Mouse (Mus musculus) testis, adult 2 months (tissue): ENCODE data around the gene Slc12a9. TPM values are rescaled to one million over a fixed set of nuclear protein-coding genes. Genes with fewer than 3 reads are reported as not detected.
A peak's percentile ranks its signal among the peaks of the same experiment; 100 is the strongest.

Source experiments
- H3K27ac ChIP-seq: fragments of 200-500 bp; 2 replicates; pipeline ENCODE4 v1.5.1; 2012; ENCODE audit warnings: low read depth, low read length; ENCODE audit not compliant: control insufficient read depth, insufficient read depth
- H3K27me3 ChIP-seq: fragments of 200-500 bp; 2 replicates; pipeline ENCODE4 v1.6.1; 2012; ENCODE audit warnings: mild to moderate bottlenecking, low read length, moderate library complexity; ENCODE audit not compliant: control insufficient read depth, insufficient read depth
- H3K36me3 ChIP-seq: fragments of 200-500 bp; 2 replicates; pipeline ENCODE4 v1.6.1; 2012; ENCODE audit warnings: mild to moderate bottlenecking, low read length; ENCODE audit not compliant: control insufficient read depth, insufficient read depth
- H3K4me1 ChIP-seq: fragments of 200-500 bp; 2 replicates; pipeline ENCODE4 v1.6.1; 2012; ENCODE audit warnings: low read length; ENCODE audit not compliant: control insufficient read depth, insufficient read depth
- H3K4me3 ChIP-seq: fragments of 200-500 bp; 2 replicates; pipeline ENCODE4 v1.5.1; 2012; ENCODE audit warnings: low read depth, mild to moderate bottlenecking, low read length, moderate library complexity, mixed read lengths; ENCODE audit not compliant: control insufficient read depth
- CTCF ChIP-seq: fragments of 200-500 bp; IDR thresholded peaks from 2 replicates; pipeline ENCODE4 v1.5.1; 2012; ENCODE audit warnings: low read depth, mild to moderate bottlenecking, inconsistent platforms, low read length, moderate library complexity; ENCODE audit not compliant: control insufficient read depth, insufficient read depth, insufficient replicate concordance
- POLR2A ChIP-seq: fragments of 200-500 bp; IDR thresholded peaks from 2 replicates; pipeline ENCODE4 v1.6.1; 2012; ENCODE audit warnings: low read depth, mild to moderate bottlenecking, inconsistent platforms, low read length, moderate library complexity; ENCODE audit not compliant: control insufficient read depth
- polyA plus RNA-seq: library from polyadenylated mRNA; depleted of rRNA; stranded (reverse); fragments of >200 nt; gene quantifications from 2 replicates; pipeline ENCODE4 v1.2.3, GENCODE M21; 2012

The Slc12a9 gene
- polyA plus RNA-seq, 1 experiment = 3.6 TPM

DNA sequence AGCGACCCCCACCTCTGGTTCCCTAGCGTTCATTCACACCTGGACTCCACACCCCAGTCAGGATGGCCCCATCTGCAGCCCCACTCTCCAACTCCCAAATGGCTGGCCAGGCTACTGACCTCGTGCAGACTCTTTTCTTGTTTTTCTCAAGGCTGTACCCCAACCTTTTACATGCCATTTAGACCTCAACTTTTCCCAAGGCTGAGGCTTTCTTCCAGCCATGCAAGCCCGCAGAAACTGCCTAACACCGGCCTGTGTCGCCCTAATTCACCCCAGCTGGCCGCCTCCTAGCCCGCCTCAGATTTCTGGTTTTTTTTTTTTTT is 17.6 kb upstream of the Slc12a9 start:
- no peaks in the 10 kb centered on the region for H3K27me3 ChIP-seq
- H3K36me3 ChIP-seq = no peaks in the 10 kb centered on the region
- no peak overlapping the region for H3K27ac ChIP-seq
- H3K4me1 ChIP-seq = peaks cover 2% of the 10 kb centered on the region; the same call in 1 of the 2 replicates
- no peak overlapping the region; the same call in 1 of the 2 replicates for H3K4me3 ChIP-seq
- TF ChIP-seq POLR2A (no peak), CTCF (no peak)

GRCm38 (mm10) chr5:137350205-137351057 is 17.0 kb upstream of the Slc12a9 start:
- H3K36me3 ChIP-seq = no peaks in the 10 kb centered on the region
- peak overlapping the region; percentile 74 for H3K4me3 ChIP-seq
- H3K27me3 ChIP-seq = no peaks in the 10 kb centered on the region
- no peak for TF ChIP-seq CTCF
- no peak for TF ChIP-seq POLR2A
- peak overlapping the region; percentile 2; the same call in 1 of the 2 replicates for H3K27ac ChIP-seq
- peaks cover 2% of the 10 kb centered on the region; the same call in 1 of the 2 replicates for H3K4me1 ChIP-seq

- H3K27ac ChIP-seq = peak within 1 kb of the TSS; percentile 47
- H3K4me3 ChIP-seq = peak within 1 kb of the TSS; percentile 74
- no peaks in the 10 kb centered on the region for H3K27me3 ChIP-seq
- H3K36me3 ChIP-seq = no peaks in the 10 kb centered on the region
- no peak for TF ChIP-seq POLR2A
- TF ChIP-seq CTCF = no peak
- peaks cover 2% of the 10 kb centered on the region; the same call in 1 of the 2 replicates for H3K4me1 ChIP-seq
These were observed 16.2 kb upstream of the Slc12a9 start, which contains the start of gene Ephb4 for GRCm38 (mm10) chr5:137349384-137350204. Ephb4 (plus strand) TSS chr5:137350109.

GRCm38 (mm10) chr5:137348482-137349383 is 15.3 kb upstream of the Slc12a9 start:
- H3K27ac ChIP-seq = no peak overlapping the region
- TF ChIP-seq POLR2A (no peak), CTCF (no peak)
- no peaks in the 10 kb centered on the region for H3K36me3 ChIP-seq
- no peaks in the 10 kb centered on the region for H3K27me3 ChIP-seq
- no peak overlapping the region for H3K4me3 ChIP-seq
- peaks cover 2% of the 10 kb centered on the region; the same call in 1 of the 2 replicates for H3K4me1 ChIP-seq

- peaks cover 2% of the 10 kb centered on the region; the same call in 1 of the 2 replicates for H3K4me1 ChIP-seq
- H3K27me3 ChIP-seq = no peaks in the 10 kb centered on the region
- no peaks in the 10 kb centered on the region for H3K36me3 ChIP-seq
- H3K4me3 ChIP-seq = no peak overlapping the region
- no peak overlapping the region for H3K27ac ChIP-seq
- TF ChIP-seq POLR2A (no peak), CTCF (no peak)
These were observed 14.5 kb upstream of the Slc12a9 start for GRCm38 (mm10) chr5:137347856-137348255.

DNA sequence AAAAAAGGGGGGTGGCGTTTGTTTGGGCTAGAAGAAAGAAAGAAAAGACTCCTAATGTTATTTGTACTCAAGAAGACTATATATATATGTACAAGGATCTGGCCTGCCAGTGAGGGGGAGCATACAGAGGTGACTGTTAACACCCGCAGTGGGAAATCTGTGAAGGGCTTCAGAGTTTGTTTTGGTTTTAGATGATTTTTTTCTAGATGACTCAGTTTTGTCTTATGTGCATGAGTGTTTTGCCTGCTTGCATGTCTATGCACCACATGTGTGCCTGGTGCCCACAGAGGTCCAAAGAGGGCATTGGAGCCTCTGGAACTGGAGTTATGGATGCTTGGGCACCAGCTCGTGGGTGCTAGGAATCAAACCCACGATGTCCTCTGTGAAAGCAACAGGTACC is 13.6 kb upstream of the Slc12a9 start:
- no peak overlapping the region for H3K4me3 ChIP-seq
- no peaks in the 10 kb centered on the region for H3K36me3 ChIP-seq
- TF ChIP-seq POLR2A = no peak
- TF ChIP-seq CTCF = no peak
- H3K4me1 ChIP-seq = peaks cover 2% of the 10 kb centered on the region; the same call in 1 of the 2 replicates
- H3K27me3 ChIP-seq = no peaks in the 10 kb centered on the region
- H3K27ac ChIP-seq = no peak overlapping the region

- Histone ChIP-seq H3K27me3 (no peaks in the 10 kb centered on the region), H3K4me3 (no peak overlapping the region), H3K27ac (no peak overlapping the region), H3K36me3 (no peaks in the 10 kb centered on the region), H3K4me1 (peaks cover 2% of the 10 kb centered on the region; the same call in 1 of the 2 replicates)
- no peak for TF ChIP-seq POLR2A
- no peak for TF ChIP-seq CTCF
These were observed 13.0 kb upstream of the Slc12a9 start for GRCm38 (mm10) chr5:137346388-137346787.
